Mouse (Mus musculus) MEL (cell line): Measurements from ENCODE around the gene Smim17.
A peak's percentile ranks its signal among the peaks of the same experiment; 100 is the strongest.

Experiments
- CTCF ChIP-seq, 3 experiments: IDR thresholded peaks in 2 of 3; conservative IDR thresholded peaks in 1 of 3; 2 replicates each; pipeline ENCODE4 v1.5.1; 2011 to 2012; ENCODE audit warnings: low read length in 3 of 3, low read depth in 2 of 3, mild to moderate bottlenecking in 2 of 3, improper control_type of control experiment in 1 of 3, inconsistent platforms in 1 of 3, mixed read lengths in 1 of 3, moderate library complexity in 1 of 3; ENCODE audit not compliant: control insufficient read depth in 1 of 3, insufficient read depth in 1 of 3, poor library complexity in 1 of 3, severe bottlenecking in 1 of 3
- E2F4 ChIP-seq: IDR thresholded peaks from 2 replicates; pipeline ENCODE4 v1.6.1; 2011; ENCODE audit warnings: low read depth, low read length, improper control_type of control experiment, borderline replicate concordance
- EP300 ChIP-seq, 2 experiments: IDR thresholded peaks; 2 replicates each; pipeline ENCODE4 v1.6.1; 2011; ENCODE audit warnings: improper control_type of control experiment in 2 of 2, low read length in 2 of 2, low read depth in 1 of 2, mild to moderate bottlenecking in 1 of 2
- GATA1 ChIP-seq: IDR thresholded peaks from 2 replicates; pipeline ENCODE4 v1.6.1; 2011; ENCODE audit warnings: low read depth, low read length, improper control_type of control experiment
- HCFC1 ChIP-seq: IDR thresholded peaks from 2 replicates; pipeline ENCODE4 v1.6.1; 2012; ENCODE audit warnings: low read depth, mild to moderate bottlenecking, inconsistent platforms, low read length, improper control_type of control experiment, moderate library complexity
- JUND ChIP-seq: IDR thresholded peaks from 2 replicates; pipeline ENCODE4 v1.6.1; 2011; ENCODE audit warnings: low read depth, mild to moderate bottlenecking, improper control_type of control experiment, low read length
- MAFK ChIP-seq: IDR thresholded peaks from 2 replicates; pipeline ENCODE4 v1.6.1; 2011; ENCODE audit warnings: low read depth, mild to moderate bottlenecking, low read length, improper control_type of control experiment, borderline replicate concordance
- MYB ChIP-seq: IDR thresholded peaks from 2 replicates; pipeline ENCODE4 v1.6.1; 2011; ENCODE audit warnings: mild to moderate bottlenecking, low read depth, low read length, improper control_type of control experiment
- MYC ChIP-seq: IDR thresholded peaks from 2 replicates; pipeline ENCODE4 v1.6.1; 2011; ENCODE audit warnings: low read depth, mild to moderate bottlenecking, low read length, improper control_type of control experiment, moderate library complexity
- NELFE ChIP-seq: IDR thresholded peaks from 2 replicates; pipeline ENCODE4 v1.6.1; 2011; ENCODE audit warnings: low read depth, low read length, improper control_type of control experiment
- POLR2A ChIP-seq, 2 experiments: IDR thresholded peaks; 2 replicates each; pipeline ENCODE4 v1.6.1; 2011 to 2012; ENCODE audit warnings: low read length in 2 of 2, mild to moderate bottlenecking in 2 of 2, control low read depth in 1 of 2, improper control_type of control experiment in 1 of 2, low read depth in 1 of 2, moderate library complexity in 1 of 2; ENCODE audit not compliant: control insufficient read depth in 1 of 2, insufficient read depth in 1 of 2, poor library complexity in 1 of 2
- POLR2AphosphoS2 ChIP-seq: IDR thresholded peaks from 2 replicates; pipeline ENCODE4 v1.6.1; 2011; ENCODE audit warnings: low read length, improper control_type of control experiment
- SMC3 ChIP-seq: IDR thresholded peaks from 2 replicates; pipeline ENCODE4 v1.6.1; 2011; ENCODE audit warnings: low read depth, low read length, improper control_type of control experiment
- USF2 ChIP-seq, 2 experiments: IDR thresholded peaks; 2 replicates each; pipeline ENCODE4 v1.6.1; 2011 to 2012; ENCODE audit warnings: improper control_type of control experiment in 2 of 2, low read length in 2 of 2, borderline replicate concordance in 1 of 2, inconsistent platforms in 1 of 2, low read depth in 1 of 2, mild to moderate bottlenecking in 1 of 2; ENCODE audit not compliant: insufficient read depth in 1 of 2

DNA sequence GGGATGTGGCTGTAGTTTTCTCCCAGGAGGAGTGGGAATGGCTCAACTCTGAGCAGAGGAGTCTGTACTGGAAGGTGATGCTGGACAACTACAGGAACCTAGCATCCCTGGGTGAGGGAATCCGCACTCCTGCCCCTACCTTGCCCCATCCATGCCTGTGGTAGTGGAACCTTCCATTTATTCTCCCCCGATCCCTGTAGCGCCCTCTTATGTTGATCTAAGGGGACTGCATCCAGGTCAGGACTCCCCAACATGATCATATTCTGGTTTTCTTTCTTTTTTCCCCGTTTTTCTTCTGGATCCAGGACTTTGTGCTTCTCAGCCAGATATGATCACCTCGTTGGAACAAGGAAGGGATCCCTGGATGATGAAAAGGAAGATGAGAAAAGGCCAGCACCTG lies 9.1 kb upstream of the Smim17 start:
- TF ChIP-seq HCFC1 (no peak), POLR2AphosphoS2 (no peak), GATA1 (no peak), MYB (no peak), EP300 (IDR thresholded peaks at IDR 0.05; ENCODE audit: low read depth in 1 of 2, low read length in 2 of 2) (no peak), CTCF (IDR thresholded peaks at IDR 0.05 in 2 of 3, conservative IDR thresholded peaks at IDR 0.05 in 1 of 3; ENCODE audit: control insufficient read depth in 1 of 3, insufficient read depth in 1 of 3, low read depth in 2 of 3, low read length in 3 of 3, poor library complexity in 1 of 3, severe bottlenecking in 1 of 3) (peak in 1 of 3 experiments; percentile 44; a peak in 3 of 6 replicates), NELFE (no peak), E2F4 (no peak), USF2 (IDR thresholded peaks at IDR 0.05; ENCODE audit: borderline replicate concordance in 1 of 2, insufficient read depth in 1 of 2, low read depth in 1 of 2, low read length in 2 of 2) (no peak), POLR2A (IDR thresholded peaks at IDR 0.05; ENCODE audit: control insufficient read depth in 1 of 2, insufficient read depth in 1 of 2, low read depth in 1 of 2, low read length in 2 of 2, poor library complexity in 1 of 2) (no peak), MAFK (no peak), JUND (no peak), MYC (no peak), SMC3 (no peak)
